Mouse (Mus musculus) MN1 (cell line): ENCODE data around the gene Il9.

Experiments used
- DNase-seq: peaks from one replicate; pipeline ENCODE4 v3.0.0-alpha.2; 2016; ENCODE audit warnings: low spot score

Il9 gene

GRCm38 (mm10) chr13:56471951-56472350, 10.1 kb downstream of the Il9 start:
- DNase-seq, result no peak

GRCm38 (mm10) chr13:56471211-56471610, 10.8 kb downstream of the Il9 start:
- DNase-seq, result no peak

- DNase-seq, result no peak
Measured at GRCm38 (mm10) chr13:56468536-56468935, 13.5 kb downstream of the Il9 start.

- DNase-seq, result no peak
Measured at GRCm38 (mm10) chr13:56467786-56468185, 14.3 kb downstream of the Il9 start.

GRCm38 (mm10) chr13:56463750-56464149, 18.3 kb downstream of the Il9 start:
- no peak for DNase-seq

GRCm38 (mm10) chr13:56463261-56463660, 18.8 kb downstream of the Il9 start:
- DNase-seq, result no peak

- no peak for DNase-seq
Measured at GRCm38 (mm10) chr13:56462791-56463190, 19.3 kb downstream of the Il9 start.

- DNase-seq, result no peak
Measured at GRCm38 (mm10) chr13:56461460-56461859, 20.6 kb downstream of the Il9 start.

- DNase-seq, result no peak
Measured at GRCm38 (mm10) chr13:56458001-56458400, 24.0 kb downstream of the Il9 start.

GRCm38 (mm10) chr13:56450035-56450434, 32.0 kb downstream of the Il9 start:
- no peak for DNase-seq

- DNase-seq, result peak; percentile 19
Measured at GRCm38 (mm10) chr13:56449239-56450030, 32.6 kb downstream of the Il9 start.

- no peak for DNase-seq
Measured at GRCm38 (mm10) chr13:56444996-56445395, 37.0 kb downstream of the Il9 start.

- DNase-seq, result no peak
Measured at GRCm38 (mm10) chr13:56444112-56444511, 37.9 kb downstream of the Il9 start.

GRCm38 (mm10) chr13:56443411-56443810, 38.6 kb downstream of the Il9 start:
- DNase-seq, result no peak

GRCm38 (mm10) chr13:56438211-56439075, 43.6 kb downstream of the Il9 start, which contains the start of gene Slc25a48:
Gene Slc25a48 (plus strand): TSS chr13:56438355.
- no peak for DNase-seq

- no peak for DNase-seq
Measured at GRCm38 (mm10) chr13:56435615-56436287, 46.3 kb downstream of the Il9 start.

GRCm38 (mm10) chr13:56434311-56434751, 47.7 kb downstream of the Il9 start:
- DNase-seq, result no peak

GRCm38 (mm10) chr13:56433466-56433865, 48.6 kb downstream of the Il9 start:
- peak; percentile 43 for DNase-seq

GRCm38 (mm10) chr13:56432496-56432895, 49.5 kb downstream of the Il9 start:
- no peak for DNase-seq
